Mouse (Mus musculus): ENCODE results near the gene Macrod2.
A peak's percentile ranks its signal among the peaks of the same experiment; 100 is the strongest.

Macrod2 gene

GRCm38 (mm10) chr2:140592537-140593261, 197.6 kb downstream of the Macrod2 start:
- no peak for DNase-seq

DNA sequence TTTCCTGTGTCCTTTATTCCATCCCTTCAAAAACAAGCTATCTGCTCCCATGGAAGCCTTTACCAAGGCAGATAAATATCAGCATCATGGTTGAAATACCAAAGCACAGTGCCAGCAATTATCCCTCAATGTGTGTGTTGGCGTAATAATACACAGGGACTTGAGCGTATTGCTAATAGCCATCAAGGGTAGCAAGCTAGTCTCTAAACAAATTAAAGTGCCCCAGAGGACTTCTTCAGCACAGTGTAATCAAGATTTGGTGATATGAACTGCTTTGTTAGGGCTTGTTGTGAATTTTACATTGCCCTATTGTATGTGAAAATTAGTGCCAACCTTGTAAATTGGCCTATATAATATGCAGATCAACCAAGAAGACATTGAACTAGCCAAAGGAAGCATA, 201.8 kb downstream of the Macrod2 start:
- DNase-seq, result no peak

DNA sequence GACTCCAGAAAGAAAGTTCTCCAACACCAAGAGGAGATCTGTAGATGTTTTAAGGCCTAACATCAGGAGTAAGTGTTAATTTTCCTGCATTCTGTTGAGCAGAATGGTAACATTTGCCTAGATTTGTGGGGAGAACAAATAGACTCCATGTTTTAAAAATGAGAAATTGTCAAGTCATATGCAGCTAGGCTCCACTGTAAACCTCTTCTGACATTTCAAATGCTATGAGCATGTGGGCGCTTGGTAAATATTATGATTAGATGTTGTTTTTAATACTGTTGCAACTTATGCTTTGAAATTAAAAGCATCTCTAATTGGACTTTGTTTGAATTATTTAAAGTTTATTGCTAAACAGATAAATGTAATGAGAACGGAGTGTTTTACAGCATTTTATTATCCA, 220.3 kb downstream of the Macrod2 start:
- no peak for DNase-seq

GRCm38 (mm10) chr2:140621730-140622337, 226.7 kb downstream of the Macrod2 start:
- DNase-seq, result no peak

DNA sequence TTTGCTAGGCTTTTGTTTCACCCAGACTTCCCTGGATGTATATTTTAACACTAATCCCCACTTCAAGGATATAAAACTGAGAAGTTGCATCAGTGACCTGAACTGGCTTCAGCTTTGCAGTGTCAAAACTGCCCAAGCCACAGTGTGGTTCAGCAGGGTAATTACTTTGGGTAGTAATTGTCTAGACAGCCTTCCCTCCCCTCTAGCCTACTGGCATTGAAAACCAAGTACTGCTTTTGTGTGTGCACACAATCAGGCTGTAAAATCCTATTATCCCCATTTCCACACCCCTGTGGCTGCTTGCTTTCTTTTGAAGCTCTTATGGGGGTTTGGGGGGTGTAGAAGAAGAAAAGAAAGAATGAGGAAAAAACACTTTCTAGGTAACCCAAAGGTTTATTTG, 258.4 kb downstream of the Macrod2 start:
- no peak for DNase-seq

- DNase-seq, result no peak
These were observed 258.9 kb downstream of the Macrod2 start for GRCm38 (mm10) chr2:140653978-140654377.

- DNase-seq, result no peak
These were observed 267.6 kb downstream of the Macrod2 start for GRCm38 (mm10) chr2:140662673-140663072.

GRCm38 (mm10) chr2:140664381-140664780, 269.3 kb downstream of the Macrod2 start:
- DNase-seq, result peak; percentile 70

DNA sequence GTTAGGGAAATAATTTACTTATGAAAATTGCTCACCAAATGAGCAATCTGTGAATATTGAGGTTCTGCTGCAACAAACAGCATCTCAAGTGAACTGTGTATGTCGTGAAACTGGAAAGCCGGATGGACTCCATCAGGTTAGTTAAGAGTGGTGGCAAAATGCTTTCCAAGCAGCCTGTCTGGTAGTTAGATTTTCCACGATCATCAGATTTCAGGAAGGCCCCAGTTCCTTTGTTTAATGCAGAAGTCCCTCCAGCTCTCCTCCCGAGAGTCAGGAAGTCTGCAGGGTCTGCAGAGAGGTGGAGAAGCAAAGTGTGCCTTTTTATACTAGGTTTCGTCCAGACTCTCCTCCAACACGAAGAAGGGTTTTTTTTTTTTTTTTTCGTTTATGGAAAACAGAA, 271.7 kb downstream of the Macrod2 start:
- DNase-seq, result no peak

- no peak for DNase-seq
These were observed 272.3 kb downstream of the Macrod2 start for GRCm38 (mm10) chr2:140667261-140668047.

DNA sequence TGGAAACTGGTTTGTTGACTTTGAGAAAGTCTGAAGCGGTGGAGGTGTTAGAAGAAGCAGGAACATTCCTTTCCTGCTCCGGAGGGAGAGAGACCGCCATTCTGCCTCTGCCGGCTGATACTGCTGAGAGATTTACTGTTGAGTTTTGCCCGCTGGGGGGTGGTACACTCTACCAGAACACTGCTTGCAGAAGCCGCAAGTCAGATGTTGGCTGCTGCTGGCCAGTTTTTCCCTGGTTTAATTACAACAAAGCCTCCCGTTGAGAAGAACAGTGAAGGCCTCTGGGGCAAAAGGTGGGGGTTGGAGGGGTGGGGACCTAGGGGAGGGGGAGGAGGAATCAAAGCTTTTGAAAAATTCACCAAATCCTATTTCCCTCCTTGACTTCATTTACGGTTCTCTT, 273.2 kb downstream of the Macrod2 start:
- peak; percentile 83 for DNase-seq

- no peak for DNase-seq
These were observed 274.0 kb downstream of the Macrod2 start for GRCm38 (mm10) chr2:140669081-140669480.

- no peak for DNase-seq
These were observed 274.7 kb downstream of the Macrod2 start for GRCm38 (mm10) chr2:140669786-140670185.

GRCm38 (mm10) chr2:140670457-140670856, 275.3 kb downstream of the Macrod2 start:
- peak; percentile 77 for DNase-seq

DNA sequence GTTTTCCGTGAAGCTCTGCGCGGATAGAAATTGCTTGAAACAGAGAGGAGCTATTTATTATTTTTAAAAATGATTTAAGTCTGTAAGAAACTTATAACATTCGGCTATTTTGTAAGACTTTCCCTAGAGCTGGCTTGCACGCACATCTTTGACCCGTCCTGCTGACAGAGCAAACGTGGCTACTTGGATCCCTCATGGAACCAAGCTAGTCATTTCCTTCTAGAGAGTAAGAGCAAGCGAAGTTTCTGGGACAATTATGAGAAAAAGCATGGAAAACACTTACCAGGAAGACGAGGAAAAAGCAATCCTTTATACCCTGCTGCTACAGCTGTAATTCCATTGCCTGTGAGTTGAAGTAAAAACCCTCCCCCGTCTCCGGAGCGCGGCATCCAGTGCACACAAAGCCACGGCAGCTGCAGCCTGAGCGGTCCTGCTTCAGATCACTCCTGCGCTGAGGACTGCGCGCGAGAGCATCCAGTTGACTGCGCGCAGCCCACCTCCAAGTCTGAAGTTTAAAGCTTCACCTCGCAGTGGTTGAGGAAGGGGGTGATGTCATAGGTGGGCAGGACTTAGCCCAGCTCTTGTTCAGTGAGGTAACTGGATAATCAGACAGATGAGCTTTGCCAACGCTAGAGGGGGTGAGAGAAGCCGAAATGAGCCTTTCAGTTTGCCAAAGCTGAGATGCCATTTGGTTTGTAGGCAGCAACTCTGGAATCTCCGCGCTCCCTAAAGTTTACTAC, 276.0 kb downstream of the Macrod2 start, which contains the start of gene Flrt3:
Gene Flrt3, minus strand, starts transcription at position 507 of the 740 bp plus-strand sequence.
- peak; percentile 98 for DNase-seq

DNA sequence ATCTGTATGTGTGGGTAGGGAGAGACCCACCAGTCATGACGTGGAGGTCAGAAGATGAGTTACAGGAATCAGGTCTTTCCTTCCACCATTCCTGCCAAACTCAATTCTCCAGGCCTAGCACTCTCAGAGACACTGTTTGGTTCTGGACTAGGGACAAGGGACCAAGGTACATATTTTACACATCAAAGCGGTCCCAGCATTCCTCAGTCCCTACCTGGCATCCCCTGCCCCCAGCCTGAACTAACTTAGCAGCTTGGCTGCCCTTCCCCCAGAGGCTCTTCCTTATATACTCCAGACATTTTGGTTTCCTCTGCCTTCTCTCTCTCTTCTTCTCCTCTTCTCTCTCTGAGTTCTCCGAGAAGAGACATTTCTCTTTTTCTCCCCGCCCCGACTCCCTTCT, 278.4 kb downstream of the Macrod2 start:
- no peak for DNase-seq

DNA sequence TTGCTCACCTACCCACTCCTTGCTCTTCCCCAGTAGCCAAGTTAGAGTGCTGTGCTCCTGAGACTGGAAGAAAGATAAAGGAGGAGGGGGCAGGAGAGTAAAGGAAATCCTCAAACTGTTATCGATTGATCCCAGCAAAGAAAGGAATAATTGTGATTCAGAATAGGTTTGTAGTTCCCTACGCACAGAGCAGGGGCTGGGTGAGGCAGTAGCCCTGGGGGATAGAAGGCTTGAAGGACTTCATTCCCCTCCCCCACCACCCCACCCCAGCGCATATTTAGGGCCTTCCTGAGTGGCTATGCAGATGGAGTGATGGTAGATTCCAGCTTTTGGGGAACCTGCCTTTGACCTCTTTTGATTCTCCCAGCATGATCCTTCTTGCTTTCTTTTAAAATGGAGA, 281.6 kb downstream of the Macrod2 start:
- DNase-seq, result no peak

DNA sequence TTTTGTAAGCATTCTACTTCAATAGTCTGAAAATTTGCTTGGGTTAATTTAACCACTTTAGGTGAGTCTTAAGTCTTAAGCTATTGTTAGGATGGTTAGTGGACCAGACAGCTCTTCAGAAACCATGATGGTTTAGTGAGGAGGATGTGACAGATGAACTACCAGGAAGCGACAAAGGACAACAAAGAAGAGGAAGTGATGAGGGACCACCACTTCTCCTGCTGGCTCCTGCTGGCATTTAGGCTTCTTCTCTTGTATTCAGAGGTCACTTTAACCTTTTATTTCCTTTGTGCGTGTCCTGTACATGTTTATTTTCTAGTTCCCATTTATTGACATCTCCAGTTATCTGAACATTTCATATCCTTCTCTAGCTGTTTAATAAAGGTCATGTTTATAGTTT, 295.8 kb downstream of the Macrod2 start:
- DNase-seq, result no peak

DNA sequence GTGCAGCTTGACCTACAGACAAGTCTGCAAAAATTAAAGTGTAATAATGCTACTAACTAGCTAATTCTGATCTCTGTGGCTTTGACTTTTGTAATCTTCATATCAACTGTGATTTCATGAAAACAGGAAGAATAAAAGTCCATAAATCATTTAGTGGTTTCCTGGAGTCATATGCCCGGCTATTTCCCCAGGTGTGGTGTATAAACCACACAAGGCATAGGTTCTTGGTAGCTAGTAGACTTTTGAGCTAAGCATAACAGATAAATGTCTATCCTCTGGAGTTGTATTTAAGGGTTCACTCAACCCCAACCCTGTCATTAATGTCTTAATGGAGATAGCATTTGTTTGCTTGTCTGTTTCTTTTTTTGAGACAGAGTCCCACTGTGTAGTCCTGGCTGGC, 296.3 kb downstream of the Macrod2 start:
- no peak for DNase-seq

GRCm38 (mm10) chr2:140692461-140692860, 297.4 kb downstream of the Macrod2 start:
- no peak for DNase-seq

- DNase-seq, result no peak
These were observed 298.7 kb downstream of the Macrod2 start for GRCm38 (mm10) chr2:140693845-140694244.

DNA sequence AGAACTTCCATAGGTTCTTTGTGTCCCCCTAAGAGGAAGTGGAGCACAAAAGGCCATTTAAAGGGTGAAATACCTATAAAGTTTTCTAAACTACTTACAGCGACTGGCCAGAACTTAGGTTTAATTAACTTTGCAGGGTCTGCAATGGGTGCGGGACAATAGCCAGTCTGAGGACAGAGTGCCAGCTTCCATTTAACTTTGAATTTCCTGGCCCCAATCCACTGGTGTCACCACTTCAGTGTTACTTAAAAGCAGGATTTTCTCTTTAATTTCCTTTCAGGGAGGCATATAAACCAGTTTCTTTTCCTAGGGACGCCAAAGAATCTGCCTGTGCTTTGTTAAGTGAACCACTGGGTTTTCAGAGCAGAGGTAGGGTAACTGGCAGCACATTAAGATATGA, 303.5 kb downstream of the Macrod2 start:
- no peak for DNase-seq

DNA sequence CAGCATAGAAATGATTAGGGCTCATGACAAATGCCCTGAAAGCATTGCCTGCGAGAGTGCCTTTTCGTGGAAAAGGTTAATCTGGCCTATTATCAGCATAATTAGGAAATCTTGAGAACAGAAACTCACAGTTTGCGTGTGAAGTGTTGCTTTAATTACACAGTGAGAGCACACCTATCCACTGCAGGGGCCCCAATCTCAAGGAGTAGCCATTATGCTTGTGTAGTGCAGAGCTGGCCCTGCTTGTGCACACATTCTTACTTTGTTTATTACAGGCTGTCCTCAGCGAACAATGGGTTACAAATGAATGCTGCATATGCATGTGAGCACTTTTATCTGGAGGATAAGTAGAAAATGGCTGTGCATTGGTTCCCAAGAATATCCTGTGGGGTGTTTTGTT, 308.3 kb downstream of the Macrod2 start:
- no peak for DNase-seq

Data from cerebellum, adult 9-10 months (tissue).